Mouse (Mus musculus): ENCODE data around the gene Babam1. TPM values are rescaled to one million over a fixed set of nuclear protein-coding genes. Genes with fewer than 3 reads are reported as not detected.

Babam1 gene
- polyA plus RNA-seq, 1 experiment from 2014 or later: 83.2 TPM

DNA sequence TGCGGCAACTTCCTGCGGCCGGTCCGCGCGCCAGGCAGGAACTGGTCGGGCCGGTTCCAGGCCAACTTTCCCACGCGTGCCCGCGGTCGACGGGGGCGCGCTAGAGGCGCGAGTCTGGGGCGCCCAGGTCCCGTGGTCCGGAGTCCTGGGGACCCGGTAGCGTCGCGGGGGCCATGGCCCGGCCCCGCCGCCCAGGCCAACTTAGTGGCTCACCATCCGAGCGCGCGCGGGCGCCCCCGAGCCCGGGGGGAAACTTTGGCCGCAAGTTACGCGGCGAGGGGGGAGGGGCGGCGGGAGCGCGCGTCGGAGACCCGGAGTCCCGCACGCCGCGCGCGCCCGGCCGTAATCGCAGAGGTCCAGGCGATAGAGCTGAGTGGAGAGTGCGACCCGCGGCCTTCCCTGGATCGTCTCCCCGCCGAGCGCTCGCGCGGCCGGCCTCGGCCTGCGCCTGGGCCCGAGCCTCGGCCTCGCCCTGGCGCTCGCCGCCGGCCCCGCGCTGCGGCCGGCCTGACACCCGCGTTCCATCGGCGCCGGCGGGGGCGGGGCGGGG, 15.2 kb upstream of the Babam1 start, which contains the start of gene Nr2f6:
Gene Nr2f6 (minus strand): TSS at position 540 of the 550 bp plus-strand sequence.
- DNase-seq (ENCODE audit: low spot score): peak; percentile 35

DNA sequence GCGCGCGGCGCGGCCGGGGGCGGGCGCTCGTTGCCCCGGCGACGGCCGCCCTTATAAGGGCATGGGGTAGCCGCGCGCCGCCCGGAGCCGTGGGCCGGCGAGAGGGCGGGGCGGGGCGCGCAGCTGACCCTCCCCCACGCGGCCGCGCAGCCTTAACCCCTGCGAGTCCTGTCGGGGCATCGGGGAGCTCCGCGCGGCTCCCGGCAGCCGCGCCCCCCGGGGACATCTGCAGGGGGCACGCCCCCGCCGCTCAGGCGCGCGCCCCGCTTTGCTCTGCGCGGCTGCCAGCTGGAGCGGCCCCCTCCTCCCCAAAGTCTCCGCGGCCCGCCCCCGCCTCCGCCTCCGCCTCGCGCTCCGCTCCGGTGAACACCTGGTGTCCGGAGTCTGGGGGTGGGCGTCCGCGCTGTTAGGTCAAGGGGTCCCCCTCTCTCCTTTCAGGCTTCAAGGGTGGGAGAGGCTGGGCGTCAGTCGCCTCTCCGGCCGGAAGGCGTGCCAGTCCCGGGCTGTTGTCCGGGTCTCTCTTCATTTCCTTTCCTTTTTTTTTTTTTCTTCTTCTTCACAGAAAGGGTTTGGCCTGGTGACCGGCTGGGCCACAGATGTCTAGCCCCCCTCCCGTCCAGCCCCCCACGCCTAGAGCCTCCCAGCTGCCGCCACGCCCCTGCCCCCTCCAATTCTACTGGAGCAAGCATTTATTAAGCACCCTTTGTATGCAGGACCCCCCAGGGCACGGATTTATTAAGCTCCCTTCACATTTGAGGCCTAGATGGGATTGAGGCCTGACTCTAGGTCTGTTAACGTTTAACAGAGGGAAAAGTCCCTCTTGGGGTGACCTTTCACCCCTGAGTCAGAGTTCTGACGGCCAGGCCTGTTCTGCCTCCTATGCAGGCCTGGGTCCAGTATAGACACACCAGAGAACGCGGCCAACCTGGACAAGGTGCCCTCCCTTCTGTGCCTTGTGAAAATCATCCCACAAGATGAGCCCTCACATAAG, 14.4 kb upstream of the Babam1 start:
- DNase-seq (ENCODE audit: low spot score): peak; percentile 73

DNA sequence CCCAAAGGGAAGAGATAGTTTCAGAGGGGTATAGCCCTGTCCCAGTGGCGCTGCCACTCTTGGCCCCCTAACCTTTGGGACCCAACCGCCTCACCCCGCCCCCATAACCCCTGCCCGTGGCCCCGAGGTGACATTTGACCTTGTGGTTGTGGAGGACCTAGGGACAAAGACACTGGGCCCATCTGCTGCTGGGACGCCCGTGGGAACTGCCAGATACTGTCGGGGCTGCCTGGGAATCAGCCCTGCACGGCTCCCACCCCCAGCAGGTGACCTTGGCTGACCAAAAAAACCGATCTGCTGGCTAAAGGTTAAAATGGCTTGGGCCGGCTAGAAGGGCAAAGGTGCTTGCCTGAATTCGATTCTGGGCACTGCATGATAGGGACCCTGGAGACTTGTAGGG, 13.3 kb upstream of the Babam1 start:
- no peak for DNase-seq (ENCODE audit: low spot score)

DNA sequence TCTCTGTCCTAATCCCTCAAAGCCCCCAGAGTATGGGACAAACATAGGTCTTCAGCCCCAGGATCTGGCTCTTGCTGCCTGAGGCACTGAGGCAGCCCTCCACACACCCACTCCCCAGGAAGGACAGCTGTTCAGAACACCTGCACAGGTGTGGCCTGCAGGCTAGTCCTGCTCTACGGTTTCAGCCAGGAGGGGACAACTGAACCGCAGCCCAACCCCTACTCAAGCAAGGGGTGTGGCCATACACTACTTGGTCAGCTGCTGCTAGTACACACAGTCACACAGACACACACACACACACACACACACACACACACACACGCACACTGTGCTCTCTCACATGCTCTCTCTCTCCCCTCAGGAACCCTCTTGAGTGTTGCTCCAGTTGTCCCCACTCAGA, 12.8 kb upstream of the Babam1 start:
- no peak for DNase-seq (ENCODE audit: low spot score)

DNA sequence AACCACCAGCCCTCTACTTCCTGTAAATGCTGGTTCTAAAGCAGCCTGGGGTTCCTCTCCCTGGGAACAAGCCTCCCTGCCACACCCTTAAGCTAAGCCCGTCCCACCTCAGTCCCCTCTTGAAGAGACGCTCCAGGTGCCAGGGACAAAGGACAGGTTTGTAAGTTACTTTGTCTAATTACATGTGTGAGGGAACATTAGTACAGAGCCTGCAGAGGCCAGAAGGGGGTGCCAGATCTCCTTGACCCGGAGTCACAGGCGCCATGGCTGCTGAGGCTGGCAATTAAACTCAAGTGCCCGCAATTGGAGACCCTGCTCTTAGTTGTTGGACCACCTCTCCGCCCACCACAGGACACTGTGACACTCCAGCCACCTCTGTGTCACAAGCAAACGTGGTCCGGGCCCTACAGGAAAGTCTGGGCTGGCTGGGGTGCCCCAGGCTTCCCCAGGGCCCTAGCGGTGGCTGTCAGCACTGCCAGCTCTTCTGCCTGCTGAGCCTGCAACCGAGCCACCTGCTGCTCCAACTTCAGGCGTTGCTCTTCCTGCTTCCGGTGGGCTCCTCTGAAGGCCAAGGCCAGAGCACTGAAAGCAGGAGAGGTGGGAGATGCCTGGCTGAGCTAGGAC, 11.3 kb upstream of the Babam1 start:
- no peak for DNase-seq (ENCODE audit: low spot score)

DNA sequence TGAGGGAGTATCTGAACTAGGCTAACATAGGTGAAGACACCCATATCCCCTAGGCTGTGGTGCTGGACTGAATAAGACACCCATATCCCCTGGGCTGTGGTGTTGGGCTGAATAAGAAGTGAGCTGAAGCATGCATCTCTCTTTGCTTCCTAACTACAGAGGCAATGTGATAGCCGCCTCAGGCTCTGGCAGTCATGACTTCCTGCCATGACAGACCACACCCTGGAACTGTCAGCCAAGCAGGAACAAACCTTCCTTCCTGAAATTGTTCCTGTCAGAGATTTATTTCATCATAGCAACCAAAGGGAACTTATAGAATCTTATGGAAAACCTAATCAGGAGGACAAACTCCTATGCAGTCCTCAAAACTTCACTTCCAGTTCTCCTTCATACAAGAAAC, 8.4 kb upstream of the Babam1 start:
- no peak for DNase-seq (ENCODE audit: low spot score)

DNA sequence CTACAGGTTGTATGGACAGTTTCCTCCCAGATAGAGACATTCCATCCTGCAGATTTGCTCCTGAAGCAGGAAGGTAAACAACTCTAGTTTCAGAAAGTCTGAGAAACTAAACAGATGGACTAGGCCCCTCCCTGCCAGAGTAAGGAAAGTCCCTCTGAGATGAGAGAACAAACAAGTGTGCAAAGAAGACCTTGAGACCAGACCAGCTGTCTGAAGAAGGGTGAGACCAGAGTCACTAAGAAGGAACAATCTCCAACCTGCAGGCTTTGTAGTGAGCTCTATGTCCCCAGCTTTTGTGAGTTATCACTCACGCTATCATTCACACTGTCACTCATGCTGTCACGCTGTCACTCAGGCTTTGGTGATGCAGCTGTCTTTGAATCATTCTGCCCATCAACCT, 5.0 kb upstream of the Babam1 start:
- DNase-seq (ENCODE audit: low spot score): no peak

DNA sequence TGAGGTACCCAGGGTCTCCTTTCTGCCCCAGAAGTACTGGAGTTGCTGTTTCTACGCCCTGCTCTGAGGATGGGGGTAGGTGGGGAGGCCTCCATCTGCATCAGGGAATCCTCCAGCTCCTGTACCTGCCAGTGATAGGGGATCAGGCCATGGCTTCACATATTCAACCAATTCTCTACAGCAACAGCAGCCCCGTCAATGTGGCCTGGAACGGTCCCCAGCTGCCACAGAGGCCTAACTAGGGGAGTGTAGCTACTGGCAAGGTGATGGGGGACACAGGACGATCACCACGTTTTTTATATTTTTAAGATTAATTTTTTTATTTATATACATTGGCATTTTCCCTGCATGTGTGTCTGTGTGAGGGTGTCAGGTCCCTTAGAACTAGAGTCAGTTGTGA, 4.3 kb upstream of the Babam1 start:
- no peak for DNase-seq (ENCODE audit: low spot score)

DNA sequence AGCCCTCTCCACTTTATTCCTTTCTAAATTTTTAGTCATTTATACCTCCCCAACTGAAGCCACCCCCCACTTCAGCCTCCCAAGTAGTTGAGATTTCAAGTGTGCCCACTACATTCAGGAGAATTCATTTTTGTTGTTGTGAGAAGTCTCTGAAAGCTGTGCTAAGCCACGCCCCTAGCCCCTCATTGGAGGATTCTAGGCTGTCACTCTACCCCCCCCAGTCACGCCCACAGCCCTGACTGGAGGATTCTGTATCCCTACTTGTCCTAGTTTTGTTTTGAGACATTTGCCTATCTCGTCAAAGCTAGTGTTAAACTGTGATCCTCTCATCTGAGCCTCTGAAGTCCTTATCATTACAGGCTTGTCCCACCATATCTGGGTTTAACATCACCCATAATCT, 3.8 kb upstream of the Babam1 start:
- no peak for DNase-seq (ENCODE audit: low spot score)

DNA sequence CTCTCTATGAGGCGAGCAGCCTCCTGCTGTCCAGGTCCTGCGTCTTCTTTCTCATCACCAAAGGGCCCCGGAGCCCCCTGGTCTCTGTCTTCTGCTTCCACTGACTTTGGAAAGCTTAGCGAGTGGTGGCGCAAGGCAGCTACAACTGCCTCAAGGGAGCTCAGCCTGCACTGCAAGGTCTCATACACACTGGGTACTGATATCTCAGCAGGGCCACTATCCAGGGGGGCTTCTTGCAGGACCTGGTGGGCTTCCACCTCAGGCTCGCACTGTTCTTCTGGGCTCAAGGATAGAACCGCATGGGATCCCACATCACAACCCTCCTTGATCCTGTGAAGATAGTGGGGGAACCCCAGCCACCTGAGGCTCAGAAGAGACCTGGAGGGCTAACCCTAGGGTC, 2.2 kb upstream of the Babam1 start:
- no peak for DNase-seq (ENCODE audit: low spot score)

DNA sequence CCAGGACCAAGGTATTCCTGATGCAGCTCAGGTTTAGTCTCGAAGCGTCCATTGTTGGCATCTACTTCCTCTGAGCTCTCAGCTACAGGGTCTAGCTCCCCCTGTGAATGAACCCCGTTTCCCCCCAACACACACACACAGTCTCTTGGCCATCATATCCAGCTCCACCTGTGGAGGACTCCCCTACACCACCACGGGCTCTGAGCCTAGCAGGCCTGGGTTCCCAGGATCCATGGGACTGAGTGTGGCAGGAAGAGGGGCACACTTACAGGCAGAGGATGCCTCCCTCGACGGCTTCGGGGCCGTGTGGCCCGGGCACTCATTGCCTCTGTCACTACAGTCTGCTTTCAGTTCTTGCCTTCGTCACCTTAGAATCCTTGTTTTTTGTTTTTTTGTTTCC, 1.6 kb upstream of the Babam1 start:
- no peak for DNase-seq (ENCODE audit: low spot score)

DNA sequence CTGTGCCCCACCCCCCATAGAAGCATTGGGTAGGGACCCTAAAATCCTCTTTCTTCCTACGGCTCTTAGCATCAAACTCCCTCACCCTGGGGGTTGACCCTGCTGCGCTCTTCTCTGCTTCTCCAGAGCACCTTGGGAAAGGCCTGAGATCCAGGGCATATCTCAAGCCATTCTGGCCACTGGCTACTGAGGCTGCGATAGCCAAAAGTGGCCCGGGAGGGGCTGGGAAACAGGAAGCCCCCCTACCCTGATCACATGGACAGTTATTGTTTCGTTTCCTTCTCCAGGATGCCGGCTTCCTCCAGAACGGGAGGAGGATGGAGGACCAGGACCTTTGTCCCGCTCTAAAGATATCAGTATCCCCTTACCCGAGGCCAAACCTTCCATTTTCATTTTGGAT, 1.0 kb upstream of the Babam1 start, which contains the start of gene Ushbp1:
Gene Ushbp1 (minus strand): TSS at position 174 of the 400 bp plus-strand sequence.
- no peak for DNase-seq (ENCODE audit: low spot score)

DNA sequence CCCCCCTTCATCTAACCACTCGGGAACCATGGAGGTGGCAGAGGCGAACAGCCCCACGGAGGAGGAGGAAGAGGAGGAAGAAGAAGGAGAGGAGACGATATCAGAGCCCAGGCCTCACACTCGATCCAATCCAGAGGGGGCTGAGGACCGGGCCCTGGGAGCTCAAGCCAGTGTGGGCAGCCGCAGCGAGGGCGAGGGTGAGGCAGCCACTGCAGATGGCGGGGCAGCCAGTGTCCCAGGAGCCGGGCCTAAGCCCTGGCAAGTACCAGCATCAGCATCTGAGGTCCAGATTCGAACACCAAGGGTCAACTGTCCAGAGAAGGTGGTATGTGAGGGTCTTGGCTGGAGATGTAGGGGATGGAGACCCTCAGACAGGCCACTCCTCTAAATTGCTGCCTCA, 1.0 kb downstream of the Babam1 start:
- DNase-seq (ENCODE audit: low spot score): no peak

DNA sequence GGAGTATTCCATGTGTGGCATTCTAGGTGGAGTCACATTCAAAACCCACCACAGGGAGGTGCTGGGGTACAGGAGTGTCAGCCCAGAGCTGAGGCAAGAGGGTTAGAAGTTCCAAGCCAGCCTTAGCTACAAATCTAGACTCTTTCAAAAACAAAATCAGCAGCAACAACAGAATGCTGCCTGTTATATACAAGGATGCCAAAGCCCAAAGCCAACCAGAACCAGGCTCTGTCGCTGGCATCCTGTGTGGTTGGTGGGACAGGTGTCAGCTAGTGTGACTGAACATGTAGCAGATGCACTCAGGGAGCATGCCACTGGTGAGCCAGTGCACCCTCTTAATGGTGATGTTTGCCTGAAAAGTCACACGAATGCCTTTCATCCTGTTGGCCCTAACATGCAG, 4.2 kb downstream of the Babam1 start:
- no peak for DNase-seq (ENCODE audit: low spot score)

DNA sequence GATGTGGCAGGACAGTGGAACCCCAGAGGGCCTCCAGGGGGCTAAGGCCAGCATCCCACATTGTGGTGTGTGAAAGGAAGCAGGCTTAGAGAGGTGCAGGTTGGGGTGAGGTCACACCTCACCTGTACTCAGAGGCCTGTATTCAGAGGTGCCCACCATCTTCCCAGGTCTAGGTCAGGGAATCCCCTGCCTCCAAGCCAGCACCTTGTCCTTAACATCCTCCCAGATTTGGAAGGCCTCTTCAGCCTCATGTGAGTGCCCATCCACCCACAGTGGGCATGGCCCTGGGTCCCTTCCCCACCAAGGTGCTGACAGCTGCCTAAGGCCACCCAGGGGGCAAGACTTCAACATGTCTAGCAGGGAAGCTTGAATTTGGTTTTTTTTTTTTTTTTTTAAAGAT, 4.8 kb downstream of the Babam1 start:
- no peak for DNase-seq (ENCODE audit: low spot score)

DNA sequence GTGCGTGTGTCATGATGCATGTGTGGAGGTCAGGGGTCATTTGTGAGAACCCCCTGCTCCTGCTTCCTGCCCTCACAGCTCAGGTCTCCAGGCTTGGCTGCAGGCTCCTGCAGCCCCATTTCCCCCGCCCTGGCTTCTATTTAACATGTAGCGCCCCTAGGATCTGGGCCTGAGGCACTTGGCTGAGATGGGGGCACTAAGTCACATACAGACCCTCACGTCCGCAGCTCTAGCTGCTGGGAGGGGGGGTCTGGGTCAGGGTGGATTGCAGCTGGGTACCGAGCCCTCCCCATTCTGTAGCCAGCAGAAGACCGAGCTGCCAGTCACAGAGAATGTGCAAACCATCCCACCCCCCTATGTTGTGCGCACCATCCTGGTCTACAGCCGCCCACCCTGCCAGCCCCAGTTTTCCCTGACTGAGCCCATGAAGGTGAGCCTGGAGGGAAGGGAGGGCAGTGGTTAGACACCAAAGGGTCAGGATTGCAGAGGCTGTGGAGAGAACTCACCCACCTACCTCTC, 5.8 kb downstream of the Babam1 start:
- no peak for DNase-seq (ENCODE audit: low spot score)

DNA sequence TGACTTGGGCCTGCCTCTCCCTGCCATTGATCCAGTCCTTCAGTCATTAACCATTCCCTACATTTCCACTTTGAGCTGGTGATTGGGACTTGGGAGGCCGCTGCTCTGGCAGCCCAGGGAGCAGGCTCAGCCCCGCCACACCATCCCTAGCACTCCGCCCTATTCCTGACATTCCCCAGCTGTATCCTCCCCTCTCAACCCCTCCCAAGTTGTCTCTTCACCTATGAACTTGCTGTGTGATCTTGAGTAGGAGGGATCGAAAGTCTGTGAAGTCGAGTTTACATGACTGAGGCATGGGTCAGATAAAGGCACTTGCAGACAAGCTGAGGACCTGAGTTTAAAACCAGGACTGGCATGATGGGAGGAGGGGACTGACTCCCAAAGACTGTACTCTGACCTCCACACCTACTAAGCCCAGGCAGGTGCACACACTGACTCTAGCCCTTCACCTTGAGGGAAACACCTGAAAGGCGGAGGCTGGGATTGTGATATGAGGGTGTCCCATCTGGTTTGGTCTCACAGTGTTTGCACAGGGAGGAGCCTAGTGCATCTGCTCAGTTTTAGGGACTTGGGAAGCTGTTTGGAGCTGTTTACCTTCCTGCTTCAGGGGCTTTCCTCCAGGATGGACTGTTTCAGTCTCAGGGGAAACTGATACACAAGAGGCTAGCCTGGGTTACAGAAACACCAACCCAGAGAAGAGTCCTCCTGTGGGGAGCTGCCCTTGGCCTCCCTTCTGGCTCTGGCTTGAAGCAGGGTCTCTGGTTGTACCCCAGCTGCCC, 6.6 kb downstream of the Babam1 start:
- DNase-seq (ENCODE audit: low spot score): no peak

DNA sequence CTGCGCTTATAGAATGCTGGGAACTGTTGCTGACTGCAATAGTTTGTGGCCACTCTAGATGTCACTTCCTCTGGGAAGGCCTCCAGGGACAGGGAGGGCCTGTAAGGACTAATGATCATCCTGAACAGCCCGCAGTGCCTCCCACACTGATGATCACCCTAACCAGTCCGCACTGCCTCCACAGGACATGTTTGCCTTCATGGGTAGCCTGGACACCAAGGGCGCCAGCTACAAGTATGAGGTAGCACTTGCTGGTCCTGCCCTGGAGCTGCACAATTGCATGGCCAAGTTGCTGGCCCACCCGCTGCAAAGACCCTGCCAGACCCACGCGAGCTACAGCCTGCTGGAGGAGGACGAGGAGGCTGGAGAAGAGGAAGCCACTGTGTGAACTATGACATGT, 7.3 kb downstream of the Babam1 start:
- no peak for DNase-seq (ENCODE audit: low spot score)

DNA sequence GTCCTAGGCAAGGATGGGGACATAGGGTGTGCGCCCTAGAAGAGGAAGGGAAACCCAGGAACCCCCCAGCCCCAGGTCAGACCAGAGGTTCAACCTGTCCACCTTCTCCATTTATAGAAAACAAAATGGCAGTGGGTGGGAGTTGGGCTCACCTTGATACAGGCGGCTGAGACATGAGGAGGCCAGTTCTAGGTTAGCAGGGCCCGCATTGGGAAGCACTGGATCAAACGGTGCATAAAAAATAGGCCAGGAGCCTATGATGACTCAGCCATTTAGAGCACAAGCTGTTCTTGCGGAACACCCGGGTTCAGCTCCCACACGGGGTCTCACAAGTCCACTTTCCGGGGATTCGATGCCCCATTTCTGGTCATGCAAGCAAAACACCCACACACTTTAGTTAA, 8.3 kb downstream of the Babam1 start:
- no peak for DNase-seq (ENCODE audit: low spot score)

DNA sequence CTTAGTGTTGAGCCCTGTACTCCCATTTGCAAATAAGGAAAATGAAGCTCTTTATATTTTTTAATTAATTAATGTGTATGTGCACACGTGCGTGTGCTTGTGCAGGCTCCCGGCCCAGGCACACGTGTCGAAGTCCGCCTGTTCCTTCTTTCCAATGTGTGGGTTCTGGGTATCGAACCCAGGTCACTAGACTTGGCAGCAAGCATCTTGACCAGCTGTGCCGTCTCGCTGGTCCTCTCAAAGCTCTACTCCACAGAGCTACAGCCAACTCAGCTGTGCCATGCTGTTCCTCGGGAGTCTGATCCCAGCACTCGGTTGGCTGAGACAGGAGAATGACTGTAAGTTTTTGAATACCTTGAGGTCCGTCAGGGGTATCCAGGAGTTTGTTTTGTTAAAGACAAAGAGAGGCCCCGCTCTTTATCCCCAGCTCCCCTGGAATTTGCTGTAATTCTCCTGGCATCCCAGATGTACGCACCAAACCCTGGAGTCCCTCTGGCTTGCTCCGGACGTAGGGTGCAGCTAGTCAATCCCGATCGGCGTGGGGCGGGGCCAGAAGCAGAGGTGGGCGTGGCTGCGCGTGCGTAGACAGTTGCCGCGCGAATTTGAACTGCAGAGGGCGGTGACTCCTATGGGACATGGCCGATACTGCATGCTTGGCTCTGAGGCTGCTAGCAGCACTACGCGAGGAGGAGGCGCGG, 8.9 kb downstream of the Babam1 start, which contains the start of gene Ankle1:
Gene Ankle1 (plus strand): TSS at position 610 of the 698 bp plus-strand sequence.
- peak; percentile 94 for DNase-seq (ENCODE audit: low spot score)
